Mouse (Mus musculus) liver, postnatal 0 days (tissue): ENCODE measurements around the gene Isyna1. TPM values are rescaled to one million over a fixed set of nuclear protein-coding genes. Genes with fewer than 3 reads are reported as not detected.

ENCODE experiments used
- ATAC-seq: fragments of 200-750 bp; cut with Nextera tagmentation; 2 replicates; pipeline ENCODE4 v1.8.0; 2017; ENCODE audit warnings: mild to moderate bottlenecking, moderate library complexity
- DNase-seq: peaks from one replicate; pipeline ENCODE4 v3.0.0-alpha.2; 2016
- H3K27ac ChIP-seq: fragments of 300-500 bp; sonication (generic); 2 replicates; pipeline ENCODE4 v1.5.1; 2014; ENCODE audit warnings: antibody characterized with exemption, moderate library complexity, mild to moderate bottlenecking, low read depth
- H3K27me3 ChIP-seq: fragments of 300-500 bp; sonication (generic); 2 replicates; pipeline ENCODE4 v1.6.1; 2014; ENCODE audit warnings: low read length, control low read depth, mixed read lengths; ENCODE audit not compliant: insufficient read depth
- H3K36me3 ChIP-seq: fragments of 300-500 bp; sonication (generic); replicated peaks from 2 replicates; pipeline ENCODE4 v1.6.1; 2014; ENCODE audit warnings: mild to moderate bottlenecking, control low read depth, low read length, moderate library complexity, mixed read lengths; ENCODE audit not compliant: insufficient read depth
- H3K4me1 ChIP-seq: fragments of 300-500 bp; sonication (generic); 2 replicates; pipeline ENCODE4 v1.6.1; 2014; ENCODE audit warnings: antibody characterized with exemption, mild to moderate bottlenecking, control low read depth; ENCODE audit not compliant: insufficient read depth
- H3K4me2 ChIP-seq: fragments of 300-500 bp; sonication (generic); 2 replicates; pipeline ENCODE4 v1.6.1; 2014; ENCODE audit warnings: low read depth, mild to moderate bottlenecking, low read length, moderate library complexity, mixed read lengths
- H3K4me3 ChIP-seq: fragments of 300-500 bp; sonication (generic); 2 replicates; pipeline ENCODE4 v1.5.1; 2014; ENCODE audit warnings: low read depth, low read length
- H3K9ac ChIP-seq: fragments of 300-500 bp; sonication (generic); replicated peaks from 2 replicates; pipeline ENCODE4 v1.6.1; 2014; ENCODE audit warnings: mild to moderate bottlenecking, moderate library complexity
- H3K9me3 ChIP-seq: fragments of 300-500 bp; sonication (generic); 2 replicates; pipeline ENCODE4 v1.6.1; 2016; ENCODE audit warnings: mild to moderate bottlenecking, control low read depth, low read length, mixed read lengths
- CTCF ChIP-seq: sonication (generic); IDR thresholded peaks from 2 replicates; pipeline ENCODE4 v1.5.1; 2016; ENCODE audit warnings: antibody characterized with exemption, low read depth
- EP300 ChIP-seq: IDR thresholded peaks from 2 replicates; pipeline ENCODE4 v1.6.1; 2016; ENCODE audit warnings: antibody characterized with exemption, low read depth, mild to moderate bottlenecking
- WGBS: fragments of 180-500 bp; shearing (Covaris S2); extraction: QIAGEN DNeasy Blood & Tissue Kit; methylation state at CpG from one replicate; pipeline ENCODE4 v1.1.7; 2014; ENCODE audit not compliant: insufficient replicate concordance; 5-methylcytosine and 5-hydroxymethylcytosine counted together
- polyA plus RNA-seq: library from polyadenylated mRNA; unstranded; fragments of >200 nt; fragmentation: Nextera tagmentation; extraction: Ambion mirVana; gene quantifications from 2 replicates; pipeline ENCODE4 v1.2.1, GENCODE M21; 2015

Isyna1 gene
- polyA plus RNA-seq, 1 experiment from 2014 or later, result 21.6 TPM

GRCm38 (mm10) chr8:70614469-70614868 lies 20.3 kb downstream of the Isyna1 start:
- no peak for DNase-seq

GRCm38 (mm10) chr8:70615281-70615680 lies 21.1 kb downstream of the Isyna1 start:
- TF ChIP-seq EP300 (no peak), CTCF (no peak)
- Histone ChIP-seq H3K4me1 (peaks cover 41% of the 10 kb centered on the region), H3K27me3 (no peaks in the 10 kb centered on the region), H3K36me3 (no peaks in the 10 kb centered on the region), H3K27ac (peak overlapping the region; percentile 83), H3K9me3 (no peaks in the 10 kb centered on the region), H3K4me2 (no peak overlapping the region), H3K4me3 (no peak overlapping the region), H3K9ac (no peak overlapping the region)
- DNase-seq, result no peak
- no peak for ATAC-seq
- 89% methylated on average over 8 of the region's 8 CpGs for WGBS

More at GRCm38 (mm10) chr8:70614469-70614868, 20.3 kb downstream of the Isyna1 start:
- no peak overlapping the region for H3K9ac ChIP-seq
- H3K4me1 ChIP-seq, result peaks cover 49% of the 10 kb centered on the region
- WGBS, result 49% methylated on average over 5 of the region's 5 CpGs
- no peaks in the 10 kb centered on the region for H3K9me3 ChIP-seq
- H3K27ac ChIP-seq, result peak overlapping the region; percentile 83
- no peak overlapping the region for H3K4me3 ChIP-seq
- TF ChIP-seq CTCF (no peak), EP300 (no peak)
- no peak for ATAC-seq
- H3K27me3 ChIP-seq, result no peaks in the 10 kb centered on the region
- no peaks in the 10 kb centered on the region for H3K36me3 ChIP-seq
- H3K4me2 ChIP-seq, result no peak overlapping the region

GRCm38 (mm10) chr8:70615894-70616293 lies 21.7 kb downstream of the Isyna1 start, which contains the start of gene Lrrc25:
Gene Lrrc25 (plus strand): TSS chr8:70616155.
- Histone ChIP-seq H3K4me3 (peak within 1 kb of the TSS; percentile 16), H3K36me3 (no peaks in the 10 kb centered on the region), H3K4me2 (peak within 1 kb of the TSS; percentile 51), H3K9ac (peak within 1 kb of the TSS; percentile 21; the same call in 1 of the 2 replicates), H3K27ac (peak within 1 kb of the TSS; percentile 83), H3K9me3 (no peaks in the 10 kb centered on the region), H3K4me1 (peaks cover 35% of the 10 kb centered on the region), H3K27me3 (no peaks in the 10 kb centered on the region)
- ATAC-seq, result no peak
- DNase-seq, result no peak
- whole genome bisulfite sequencing, result 26% methylated on average over 3 of the region's 3 CpGs
- TF ChIP-seq CTCF (no peak), EP300 (no peak)

- Histone ChIP-seq H3K27me3 (no peaks in the 10 kb centered on the region), H3K27ac (peak overlapping the region; percentile 83), H3K4me3 (peak overlapping the region; percentile 16), H3K9ac (0 out of 2 replicates have a peak overlapping the region, but pooled peaks have one; percentile 17), H3K4me1 (peaks cover 33% of the 10 kb centered on the region), H3K9me3 (no peaks in the 10 kb centered on the region), H3K36me3 (no peaks in the 10 kb centered on the region), H3K4me2 (peak overlapping the region; percentile 24; the same call in 1 of the 2 replicates)
- TF ChIP-seq CTCF, result no peak
- no peak for TF ChIP-seq EP300
- ATAC-seq (no peak), DNase-seq (no peak)
- 30% methylated on average over 11 of the region's 11 CpGs for WGBS
Measured at GRCm38 (mm10) chr8:70616645-70617044, 22.5 kb downstream of the Isyna1 start.

- no peaks in the 10 kb centered on the region for H3K27me3 ChIP-seq
- 39% methylated on average over 11 of the region's 11 CpGs for WGBS
- H3K9ac ChIP-seq, result peak overlapping the region; percentile 49
- no peaks in the 10 kb centered on the region for H3K9me3 ChIP-seq
- no peaks in the 10 kb centered on the region for H3K36me3 ChIP-seq
- peak overlapping the region; percentile 16 for H3K4me3 ChIP-seq
- peak overlapping the region; percentile 83 for H3K27ac ChIP-seq
- DNase-seq (peak; percentile 33), ATAC-seq (no peak; the same call in 1 of the 2 replicates)
- no peak for TF ChIP-seq EP300
- TF ChIP-seq CTCF, result no peak
- H3K4me2 ChIP-seq, result peak overlapping the region; percentile 51
- peaks cover 38% of the 10 kb centered on the region for H3K4me1 ChIP-seq
Measured at GRCm38 (mm10) chr8:70617985-70618384, 23.8 kb downstream of the Isyna1 start.

- H3K9me3 ChIP-seq, result no peaks in the 10 kb centered on the region
- 14% methylated on average over 9 of the region's 9 CpGs for WGBS
- H3K4me2 ChIP-seq, result peak overlapping the region; percentile 51
- H3K27ac ChIP-seq, result peak overlapping the region; percentile 84
- ATAC-seq (peak; percentile 85), DNase-seq (peak; percentile 94)
- TF ChIP-seq CTCF, result no peak
- H3K9ac ChIP-seq, result peak overlapping the region; percentile 58
- H3K36me3 ChIP-seq, result no peaks in the 10 kb centered on the region
- peak overlapping the region; percentile 30 for H3K4me3 ChIP-seq
- H3K4me1 ChIP-seq, result peaks cover 41% of the 10 kb centered on the region
- no peaks in the 10 kb centered on the region for H3K27me3 ChIP-seq
Measured at GRCm38 (mm10) chr8:70618888-70619334, 24.7 kb downstream of the Isyna1 start.
